Mouse (Mus musculus) liver, embryonic 12.5 days (tissue): Measurements from ENCODE around the gene Gm38119. TPM values are rescaled to one million over a fixed set of nuclear protein-coding genes. Genes with fewer than 3 reads are reported as not detected.
"Not testable (repeated sequence)": the region's sequence is repeated elsewhere in the genome, so short reads cannot be mapped to it uniquely, and the experiment has no call there.

ENCODE experiments used
- ATAC-seq: fragments of 200-750 bp; cut with Nextera tagmentation; 2 replicates; pipeline ENCODE4 v1.8.0; 2017; ENCODE audit warnings: moderate number of reproducible peaks, mild to moderate bottlenecking, moderate library complexity
- H3K27ac ChIP-seq: fragments of 300-500 bp; sonication (generic); 2 replicates; pipeline ENCODE4 v1.5.1; 2016; ENCODE audit warnings: mild to moderate bottlenecking
- H3K27me3 ChIP-seq: fragments of 300-500 bp; sonication (generic); replicated peaks from 2 replicates; pipeline ENCODE4 v1.6.1; 2016; ENCODE audit warnings: mild to moderate bottlenecking, moderate library complexity
- H3K36me3 ChIP-seq: fragments of 300-500 bp; sonication (generic); 2 replicates; pipeline ENCODE4 v1.6.1; 2016; ENCODE audit warnings: mild to moderate bottlenecking, moderate library complexity
- H3K4me1 ChIP-seq: fragments of 300-500 bp; sonication (generic); 2 replicates; pipeline ENCODE4 v1.6.1; 2016
- H3K4me2 ChIP-seq: fragments of 300-500 bp; sonication (generic); 2 replicates; pipeline ENCODE4 v1.6.1; 2016; ENCODE audit warnings: mild to moderate bottlenecking, moderate library complexity
- H3K4me3 ChIP-seq: fragments of 300-500 bp; sonication (generic); 2 replicates; pipeline ENCODE4 v1.5.1; 2016; ENCODE audit warnings: mild to moderate bottlenecking, moderate library complexity
- H3K9ac ChIP-seq: fragments of 300-500 bp; sonication (generic); 2 replicates; pipeline ENCODE4 v1.6.1; 2016; ENCODE audit warnings: mild to moderate bottlenecking, moderate library complexity
- H3K9me3 ChIP-seq: fragments of 300-500 bp; sonication (generic); replicated peaks from 2 replicates; pipeline ENCODE4 v1.6.1; 2016; ENCODE audit warnings: mild to moderate bottlenecking, moderate library complexity
- WGBS: fragments of 180-500 bp; shearing (Covaris S2); methylation state at CpG from one replicate; pipeline ENCODE4 v1.1.7; 2016; ENCODE audit not compliant: insufficient replicate concordance; 5-methylcytosine and 5-hydroxymethylcytosine counted together
- polyA plus RNA-seq: library from polyadenylated mRNA; unstranded; fragments of >200 nt; fragmentation: Nextera tagmentation; extraction: Ambion mirVana; gene quantifications from 2 replicates; pipeline ENCODE4 v1.2.1, GENCODE M21; 2016

Gm38119 gene
- polyA plus RNA-seq, result not detected in 2 replicates

DNA sequence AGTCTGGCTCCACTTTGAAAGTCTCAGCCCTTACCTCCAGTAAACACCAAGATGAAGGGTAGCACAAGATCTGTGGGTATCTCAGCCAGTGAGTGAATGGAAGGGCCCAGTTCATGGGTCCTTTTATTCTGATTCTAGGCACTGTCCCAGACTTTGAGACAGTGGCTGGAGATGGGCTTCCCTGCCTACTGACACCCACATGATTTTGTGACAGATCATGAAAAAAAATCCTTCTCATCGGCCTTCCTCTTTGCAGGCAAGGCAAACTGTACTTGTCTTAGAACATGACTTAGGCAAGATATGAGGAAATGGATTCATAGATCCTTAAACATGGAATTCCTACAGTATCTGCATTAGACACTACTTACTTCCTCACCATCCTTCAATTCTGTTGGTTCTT, at the start of gene Gm38119:
Gene Gm38119, minus strand, starts transcription at position 101 of the 400 bp plus-strand sequence.
- Histone ChIP-seq H3K4me2 (no peak within 1 kb of the TSS), H3K4me3 (no peak within 1 kb of the TSS), H3K27me3 (no peaks in the 10 kb centered on the region), H3K9me3 (no peaks in the 10 kb centered on the region), H3K9ac (no peak within 1 kb of the TSS), H3K36me3 (no peaks in the 10 kb centered on the region), H3K4me1 (no peaks in the 10 kb centered on the region), H3K27ac (no peak within 1 kb of the TSS)
- no peak for ATAC-seq
- 32% methylated on average over 1 of the region's 1 CpGs for WGBS

DNA sequence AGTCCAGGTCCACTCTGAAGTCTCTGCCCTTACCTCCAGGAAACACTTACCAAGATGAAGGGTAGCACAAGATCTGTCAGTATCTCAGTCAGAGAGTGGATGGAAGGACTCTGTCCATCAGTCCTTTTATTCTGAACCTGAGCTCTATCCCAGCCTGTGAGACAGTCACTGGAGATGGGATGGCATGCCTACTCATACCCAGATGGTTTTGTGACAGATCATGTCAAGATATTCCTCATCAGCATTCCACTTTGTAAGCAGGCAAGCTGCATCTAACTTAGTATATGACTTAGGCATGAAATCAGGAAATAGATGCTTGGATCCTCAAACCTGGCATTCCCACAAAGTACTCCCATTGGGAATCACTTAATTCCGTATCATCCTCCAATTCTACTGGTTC, 39.9 kb upstream of the Gm38119 start, which contains the start of gene Lce1i:
Gene Lce1i, minus strand, starts transcription at position 101 of the 400 bp plus-strand sequence.
- H3K4me1 ChIP-seq, result no peaks in the 10 kb centered on the region
- no peaks in the 10 kb centered on the region for H3K27me3 ChIP-seq
- no peak within 1 kb of the TSS for H3K9ac ChIP-seq
- no peak within 1 kb of the TSS for H3K27ac ChIP-seq
- no peak for ATAC-seq
- no peaks in the 10 kb centered on the region for H3K9me3 ChIP-seq
- H3K36me3 ChIP-seq, result no peaks in the 10 kb centered on the region
- H3K4me2 ChIP-seq, result no peak within 1 kb of the TSS
- whole genome bisulfite sequencing, result 50% methylated on average over 1 of the region's 1 CpGs
- no peak within 1 kb of the TSS for H3K4me3 ChIP-seq

DNA sequence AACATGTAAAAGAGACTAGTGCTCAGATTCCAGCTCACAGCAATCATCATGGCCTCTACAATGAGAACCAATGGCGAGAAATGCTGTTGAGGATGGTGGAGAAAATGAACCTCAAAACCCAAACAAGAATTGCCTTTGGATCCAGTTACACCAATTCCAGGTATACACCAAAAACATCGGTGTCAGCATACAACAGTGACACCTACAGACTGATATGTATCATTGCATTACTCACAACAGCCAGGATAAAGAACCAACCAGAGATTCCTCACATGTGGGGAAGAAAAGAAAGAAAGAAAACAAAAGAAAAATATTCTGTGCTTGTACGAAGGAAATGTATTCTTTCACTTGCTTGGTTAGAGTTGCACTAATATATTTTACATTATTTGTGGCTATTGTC, 32.7 kb upstream of the Gm38119 start:
- Histone ChIP-seq H3K27me3 (no peaks in the 10 kb centered on the region), H3K4me1 (no peaks in the 10 kb centered on the region), H3K9ac (no peak overlapping the region), H3K4me3 (no peak overlapping the region), H3K4me2 (no peak overlapping the region), H3K27ac (no peak overlapping the region), H3K36me3 (no peaks in the 10 kb centered on the region), H3K9me3 (no peaks in the 10 kb centered on the region)
- no peak for ATAC-seq
- WGBS, result 12% methylated on average over 3 of the region's 3 CpGs

DNA sequence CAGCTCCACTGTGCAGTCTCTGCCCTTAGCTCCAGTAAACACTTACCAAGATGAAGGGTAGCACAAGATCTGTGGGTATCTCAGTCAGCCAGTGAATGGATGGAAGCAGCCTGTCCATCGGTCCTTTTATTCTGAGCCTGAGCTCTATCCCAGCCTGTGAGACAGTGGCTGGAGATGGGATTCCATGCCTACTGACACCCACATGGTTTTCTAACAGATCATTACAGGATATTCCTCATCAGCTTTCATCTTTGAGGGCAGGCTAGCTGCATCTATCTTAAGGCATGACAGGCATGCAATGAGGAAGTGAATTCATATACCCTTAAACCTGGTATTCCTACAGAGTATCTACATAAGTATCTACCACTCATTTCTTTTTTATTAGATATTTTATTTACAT, 26.1 kb upstream of the Gm38119 start, which contains the start of gene Lce1h:
Gene Lce1h, minus strand, starts transcription at position 101 of the 400 bp plus-strand sequence.
- H3K27me3 ChIP-seq, result no peaks in the 10 kb centered on the region
- H3K4me2 ChIP-seq, result no peak within 1 kb of the TSS
- H3K9ac ChIP-seq, result no peak within 1 kb of the TSS
- no peak for ATAC-seq
- H3K27ac ChIP-seq, result no peak within 1 kb of the TSS
- H3K4me1 ChIP-seq, result no peaks in the 10 kb centered on the region
- no peaks in the 10 kb centered on the region for H3K9me3 ChIP-seq
- no peaks in the 10 kb centered on the region for H3K36me3 ChIP-seq
- no peak within 1 kb of the TSS for H3K4me3 ChIP-seq
- WGBS, result 76% methylated on average over 1 of the region's 1 CpGs

DNA sequence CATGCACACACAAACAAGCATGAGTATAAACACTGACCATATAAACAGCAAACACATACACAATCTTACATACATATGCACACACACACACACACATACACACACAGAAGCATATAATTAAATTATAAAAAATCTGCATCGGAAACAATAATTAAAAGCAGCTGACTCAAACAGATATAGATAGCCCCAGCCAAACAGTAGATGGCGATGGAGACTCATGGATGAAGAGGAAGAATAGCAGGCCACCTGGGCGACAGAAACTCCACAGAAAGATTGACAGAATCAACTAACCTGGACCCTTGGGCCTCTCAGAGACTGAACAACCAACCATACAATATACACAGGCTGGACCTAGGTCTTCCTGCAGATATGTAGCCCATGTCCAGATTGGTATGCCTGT, 14.3 kb upstream of the Gm38119 start:
- ATAC-seq, result no peak
- no peaks in the 10 kb centered on the region for H3K9me3 ChIP-seq
- no peak overlapping the region for H3K4me3 ChIP-seq

DNA sequence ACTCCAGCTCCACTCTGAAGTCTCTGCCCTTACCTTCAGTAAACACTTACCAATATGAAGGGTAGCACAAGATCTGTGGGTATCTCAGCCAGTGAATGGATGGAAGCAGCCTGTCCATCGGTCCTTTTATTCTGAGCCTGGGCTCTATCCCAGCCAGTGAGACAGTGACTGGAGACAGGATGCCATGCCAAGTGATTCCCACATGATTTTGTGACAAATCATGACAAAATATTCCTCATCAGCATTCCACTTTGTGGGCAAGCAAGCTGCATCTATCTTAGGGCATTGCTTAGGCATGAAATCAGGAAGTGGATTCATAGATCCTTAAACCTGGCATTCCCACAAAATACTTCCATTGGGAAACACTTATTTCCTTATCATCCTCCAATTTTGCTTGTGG, 13.3 kb upstream of the Gm38119 start, which contains the start of gene Lce1g:
Gene Lce1g, minus strand, starts transcription at position 101 of the 400 bp plus-strand sequence.
- no peak for ATAC-seq

More for the DNA sequence above, 14.3 kb upstream of the Gm38119 start:
- H3K27ac ChIP-seq, result no peak overlapping the region
- H3K4me2 ChIP-seq, result no peak overlapping the region
- 30% methylated on average over 3 of the region's 3 CpGs for WGBS
- H3K9ac ChIP-seq, result no peak overlapping the region
- no peaks in the 10 kb centered on the region for H3K27me3 ChIP-seq
- H3K36me3 ChIP-seq, result no peaks in the 10 kb centered on the region
- H3K4me1 ChIP-seq, result no peaks in the 10 kb centered on the region

DNA sequence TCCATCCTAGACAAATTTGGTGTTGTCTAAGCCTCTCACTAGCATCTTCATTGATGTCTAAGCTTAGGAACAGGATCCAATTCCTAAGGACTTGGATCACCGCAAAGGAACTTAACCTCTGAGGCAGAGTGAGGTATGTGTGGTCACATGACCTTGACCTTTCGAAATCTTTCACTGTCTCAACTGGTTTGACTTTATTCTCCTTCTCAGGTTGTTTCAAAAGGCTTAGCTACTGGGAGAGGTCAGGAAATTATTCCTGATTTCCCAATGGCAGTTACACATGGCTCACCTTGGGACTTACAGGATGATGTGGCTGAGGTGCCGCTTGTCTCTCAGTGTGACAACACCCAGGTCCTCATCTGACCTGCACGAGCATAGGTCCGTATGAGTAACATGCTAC, 16.3 kb downstream of the Gm38119 start:
- no peaks in the 10 kb centered on the region for H3K9me3 ChIP-seq
- WGBS, result 75% methylated on average over 5 of the region's 5 CpGs
- no peaks in the 10 kb centered on the region for H3K36me3 ChIP-seq
- H3K4me1 ChIP-seq, result no peaks in the 10 kb centered on the region
- no peaks in the 10 kb centered on the region for H3K27me3 ChIP-seq
- H3K9ac ChIP-seq, result no peak overlapping the region
- no peak overlapping the region for H3K4me3 ChIP-seq
- H3K4me2 ChIP-seq, result no peak overlapping the region
- no peak for ATAC-seq
- H3K27ac ChIP-seq, result no peak overlapping the region

More for the DNA sequence above, 13.3 kb upstream of the Gm38119 start, which contains the start of gene Lce1g:
- H3K4me3 ChIP-seq, result no peak within 1 kb of the TSS
- H3K27me3 ChIP-seq, result no peaks in the 10 kb centered on the region
- no peaks in the 10 kb centered on the region for H3K4me1 ChIP-seq
- no peaks in the 10 kb centered on the region for H3K36me3 ChIP-seq
- no peak within 1 kb of the TSS for H3K27ac ChIP-seq
- no peaks in the 10 kb centered on the region for H3K9me3 ChIP-seq
- whole genome bisulfite sequencing, result 60% methylated on average over 1 of the region's 1 CpGs
- no peak within 1 kb of the TSS for H3K9ac ChIP-seq
- no peak within 1 kb of the TSS for H3K4me2 ChIP-seq

DNA sequence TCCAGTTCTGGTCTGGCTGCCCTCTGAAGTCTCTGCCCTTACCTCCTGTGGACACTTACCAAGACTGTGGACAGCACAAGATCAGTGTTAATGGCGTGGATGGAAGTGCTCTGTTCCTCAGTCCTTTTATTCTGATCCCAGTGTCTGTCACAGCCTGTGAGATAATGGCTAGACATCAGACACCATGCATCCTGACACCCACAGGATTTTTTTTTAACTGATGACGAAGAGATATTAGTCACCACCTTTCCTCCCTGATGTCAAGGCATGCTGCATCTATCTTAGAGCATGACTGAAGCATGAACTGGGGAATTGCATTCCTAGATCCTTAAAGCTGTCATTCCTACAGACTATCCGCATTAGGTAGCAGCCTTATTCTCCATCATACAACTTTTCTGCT, 18.6 kb downstream of the Gm38119 start, which contains the start of gene Lce1f:
Gene Lce1f, minus strand, starts transcription at position 101 of the 400 bp plus-strand sequence.
- 50% methylated on average over 3 of the region's 3 CpGs for WGBS
- no peak for ATAC-seq

DNA sequence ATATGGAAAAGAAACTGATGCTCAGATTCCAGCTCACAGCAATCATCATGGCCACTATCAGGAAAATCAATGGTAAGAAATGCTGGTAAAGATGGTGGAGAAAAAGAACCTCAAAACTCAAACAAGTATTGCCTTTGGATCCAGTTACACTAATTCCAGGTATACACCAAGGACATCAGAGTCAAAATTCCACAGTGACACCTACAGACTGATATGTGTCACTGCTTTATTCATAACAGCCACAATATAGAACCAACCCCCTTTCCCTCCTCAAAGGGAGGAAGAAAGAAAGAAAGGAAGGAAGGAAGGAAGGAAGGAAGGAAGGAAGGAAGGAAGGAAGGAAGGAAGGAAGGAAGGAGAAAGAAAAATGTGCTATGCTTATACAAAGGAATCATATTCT, 23.8 kb downstream of the Gm38119 start:
- no peak for ATAC-seq
- no peak overlapping the region for H3K4me3 ChIP-seq
- H3K36me3 ChIP-seq, result no peaks in the 10 kb centered on the region
- H3K4me1 ChIP-seq, result no peaks in the 10 kb centered on the region
- no peak overlapping the region for H3K27ac ChIP-seq
- H3K27me3 ChIP-seq, result no peaks in the 10 kb centered on the region
- H3K4me2 ChIP-seq, result no peak overlapping the region
- H3K9me3 ChIP-seq, result no peaks in the 10 kb centered on the region
- no peak overlapping the region for H3K9ac ChIP-seq

More for the DNA sequence above, 18.6 kb downstream of the Gm38119 start, which contains the start of gene Lce1f:
- H3K4me2 ChIP-seq, result no peak within 1 kb of the TSS
- no peaks in the 10 kb centered on the region for H3K27me3 ChIP-seq
- no peaks in the 10 kb centered on the region for H3K4me1 ChIP-seq
- H3K27ac ChIP-seq, result no peak within 1 kb of the TSS
- no peak within 1 kb of the TSS for H3K4me3 ChIP-seq
- no peak within 1 kb of the TSS for H3K9ac ChIP-seq
- no peaks in the 10 kb centered on the region for H3K36me3 ChIP-seq
- no peaks in the 10 kb centered on the region for H3K9me3 ChIP-seq

DNA sequence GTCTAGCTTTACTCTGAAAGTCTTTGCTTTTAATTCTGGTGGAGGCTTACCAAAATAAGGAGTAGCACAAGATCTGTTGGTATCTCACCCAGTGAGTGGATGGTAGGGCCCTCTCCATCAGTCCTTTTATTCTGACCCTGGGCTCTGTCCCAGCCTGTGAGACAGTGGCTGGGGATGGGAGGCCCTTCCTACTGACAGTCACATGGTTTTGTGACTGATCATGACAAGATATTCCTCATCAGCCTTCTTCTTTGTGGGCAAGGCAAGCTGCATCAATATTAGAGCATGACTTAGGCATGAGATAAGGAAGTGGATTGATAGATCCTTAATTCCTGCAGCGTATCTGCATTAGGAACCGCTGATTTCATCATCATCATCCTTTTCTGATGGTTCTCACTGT, 29.9 kb downstream of the Gm38119 start, which contains the start of gene Lce1e:
Gene Lce1e, minus strand, starts transcription at position 101 of the 400 bp plus-strand sequence.
- H3K4me1 ChIP-seq, result no peaks in the 10 kb centered on the region
- no peak within 1 kb of the TSS for H3K4me2 ChIP-seq
- H3K27me3 ChIP-seq, result no peaks in the 10 kb centered on the region
- no peak within 1 kb of the TSS for H3K27ac ChIP-seq
- H3K4me3 ChIP-seq, result no peak within 1 kb of the TSS
- no peak within 1 kb of the TSS for H3K9ac ChIP-seq
- H3K9me3 ChIP-seq, result no peaks in the 10 kb centered on the region
- ATAC-seq, result no peak
- no peaks in the 10 kb centered on the region for H3K36me3 ChIP-seq
- WGBS, result 54% methylated on average over 2 of the region's 2 CpGs

DNA sequence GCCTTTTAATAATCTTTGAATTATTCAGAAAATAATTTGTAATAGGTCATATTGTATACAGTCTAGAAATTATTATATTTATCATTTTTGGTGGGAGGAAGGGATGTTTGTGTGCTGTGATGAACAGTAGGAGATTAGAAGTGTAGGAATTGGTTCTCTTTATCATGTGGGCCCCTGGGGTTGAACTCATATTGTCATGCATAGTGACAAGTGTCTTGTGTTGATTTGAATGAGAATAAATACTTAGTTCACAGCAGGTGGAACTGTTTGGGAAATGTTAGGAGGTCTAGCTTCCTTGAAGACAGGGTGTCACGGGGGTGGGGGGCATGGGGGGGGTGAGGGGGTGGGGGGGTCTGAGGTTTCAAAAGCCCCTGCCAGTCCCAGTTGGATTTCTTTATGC, 44.3 kb downstream of the Gm38119 start:
- 17% methylated on average over 1 of the region's 1 CpGs for WGBS
- Histone ChIP-seq H3K4me2 (no peak overlapping the region), H3K27me3 (no peaks in the 10 kb centered on the region), H3K27ac (no peak overlapping the region), H3K4me3 (no peak overlapping the region), H3K9ac (no peak overlapping the region), H3K9me3 (no peaks in the 10 kb centered on the region), H3K4me1 (no peaks in the 10 kb centered on the region), H3K36me3 (no peaks in the 10 kb centered on the region)
- ATAC-seq, result no peak

DNA sequence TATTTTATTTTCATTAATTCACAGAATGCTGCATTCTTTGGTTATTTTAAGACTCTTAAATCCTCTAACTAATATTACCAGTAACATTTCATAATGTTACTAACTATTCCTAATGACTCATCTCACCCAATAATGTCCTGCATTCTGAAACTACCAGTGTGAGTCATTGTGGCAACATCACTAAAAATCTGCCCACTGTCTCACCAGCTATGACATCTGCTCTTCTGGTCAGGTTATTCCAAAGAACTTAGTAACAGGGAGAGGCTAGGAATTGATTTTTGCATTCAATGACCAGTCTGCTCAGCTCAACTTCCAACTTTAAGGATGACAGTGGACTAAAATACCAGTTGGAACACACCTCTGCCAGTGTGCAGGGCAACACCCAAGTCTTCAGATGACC, 47.2 kb downstream of the Gm38119 start:
- Histone ChIP-seq H3K27me3 (no peaks in the 10 kb centered on the region), H3K4me3 (no peak overlapping the region), H3K27ac (no peak overlapping the region), H3K9ac (no peak overlapping the region), H3K4me1 (no peaks in the 10 kb centered on the region), H3K9me3 (no peaks in the 10 kb centered on the region), H3K36me3 (no peaks in the 10 kb centered on the region), H3K4me2 (no peak overlapping the region)
- no peak for ATAC-seq

DNA sequence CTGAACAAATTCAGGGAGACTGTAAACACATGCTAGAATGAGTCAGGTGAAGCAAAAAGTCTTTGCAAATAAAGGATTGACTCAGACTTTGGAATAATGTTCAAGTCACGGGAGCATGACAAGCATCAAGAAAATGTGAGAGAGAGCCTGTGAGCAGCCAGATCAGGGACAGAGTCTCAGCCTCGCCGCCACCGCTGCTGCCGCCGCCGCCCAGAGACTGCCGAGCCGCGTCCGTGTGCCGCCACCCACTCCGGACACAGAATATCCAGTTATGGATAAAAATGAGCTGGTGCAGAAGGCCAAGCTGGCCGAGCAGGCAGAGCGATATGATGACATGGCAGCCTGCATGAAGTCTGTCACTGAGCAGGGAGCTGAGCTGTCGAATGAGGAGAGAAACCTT, 49.7 kb downstream of the Gm38119 start:
- not testable (repeated sequence) for ATAC-seq, H3K9ac ChIP-seq, H3K27me3 ChIP-seq, H3K4me2 ChIP-seq, H3K36me3 ChIP-seq, H3K27ac ChIP-seq, H3K9me3 ChIP-seq, H3K4me1 ChIP-seq, H3K4me3 ChIP-seq
- WGBS, result 60% methylated on average over 16 of the region's 16 CpGs
